Mouse (Mus musculus) midbrain, embryonic 16.5 days (tissue): ENCODE results near the gene Hamp2. TPM values are rescaled to one million over a fixed set of nuclear protein-coding genes. Genes with fewer than 3 reads are reported as not detected.

Source experiments
- ATAC-seq: fragments of 200-750 bp; cut with Nextera tagmentation; 2 replicates; pipeline ENCODE4 v1.8.0; 2017; ENCODE audit warnings: moderate TSS enrichment
- H3K27ac ChIP-seq: fragments of 300-500 bp; sonication (generic); 2 replicates; pipeline ENCODE4 v1.5.1; 2014; ENCODE audit warnings: mild to moderate bottlenecking, low read length, mixed read lengths
- H3K27me3 ChIP-seq: fragments of 300-500 bp; sonication (generic); 2 replicates; pipeline ENCODE4 v1.6.1; 2014; ENCODE audit warnings: low read depth, low read length, mixed read lengths; ENCODE audit not compliant: control insufficient read depth, insufficient read depth
- H3K36me3 ChIP-seq: fragments of 300-500 bp; sonication (generic); 2 replicates; pipeline ENCODE4 v1.6.1; 2014; ENCODE audit warnings: mild to moderate bottlenecking, low read length, moderate library complexity, mixed read lengths; ENCODE audit not compliant: control insufficient read depth, insufficient read depth
- H3K4me1 ChIP-seq: fragments of 300-500 bp; sonication (generic); 2 replicates; pipeline ENCODE4 v1.6.1; 2014; ENCODE audit warnings: mild to moderate bottlenecking, low read length, mixed read lengths; ENCODE audit not compliant: control insufficient read depth, insufficient read depth
- H3K4me2 ChIP-seq: fragments of 300-500 bp; sonication (generic); 2 replicates; pipeline ENCODE4 v1.6.1; 2014; ENCODE audit warnings: mild to moderate bottlenecking, low read length, mixed read lengths
- H3K4me3 ChIP-seq: fragments of 300-500 bp; sonication (generic); 2 replicates; pipeline ENCODE4 v1.5.1; 2014; ENCODE audit warnings: low read depth, mild to moderate bottlenecking, low read length, moderate library complexity, mixed read lengths
- H3K9ac ChIP-seq: fragments of 300-500 bp; sonication (generic); 2 replicates; pipeline ENCODE4 v1.6.1; 2014; ENCODE audit warnings: low read depth, low read length, mixed read lengths
- H3K9me3 ChIP-seq: fragments of 300-500 bp; sonication (generic); replicated peaks from 2 replicates; pipeline ENCODE4 v1.6.1; 2014; ENCODE audit warnings: mild to moderate bottlenecking, low read length, mixed read lengths; ENCODE audit not compliant: control insufficient read depth, poor library complexity, severe bottlenecking
- WGBS: fragments of 180-500 bp; shearing (Covaris S2); extraction: QIAGEN DNeasy Blood & Tissue Kit; methylation state at CpG from one replicate; pipeline ENCODE4 v1.1.7; 2014; 5-methylcytosine and 5-hydroxymethylcytosine counted together
- polyA plus RNA-seq: library from polyadenylated mRNA; unstranded; fragments of >200 nt; fragmentation: Nextera tagmentation; extraction: Ambion mirVana; gene quantifications from 2 replicates; pipeline ENCODE4 v1.2.1, GENCODE M21; 2015

The Hamp2 gene
- polyA plus RNA-seq, 1 experiment from 2014 or later: not detected

DNA sequence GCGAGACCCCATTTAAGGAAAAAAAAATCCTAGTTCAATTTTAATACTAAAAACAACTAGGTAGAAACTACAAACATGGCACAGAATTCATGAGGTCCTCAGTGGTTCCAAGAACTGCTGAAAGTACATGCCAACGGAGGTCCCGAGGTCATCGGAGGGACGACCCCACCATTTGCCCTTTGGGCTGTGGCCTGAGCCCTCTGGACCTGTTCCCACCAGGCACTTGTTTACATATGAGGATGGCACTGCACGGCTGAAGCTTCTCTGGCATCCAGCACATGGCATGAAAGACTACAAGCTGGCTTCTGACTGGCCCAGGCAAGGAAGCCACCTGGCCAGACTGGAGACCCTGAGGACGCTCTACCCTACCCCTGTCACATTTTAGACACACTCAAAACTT lies 39.9 kb upstream of the Hamp2 start:
- Histone ChIP-seq H3K9me3 (no peaks in the 10 kb centered on the region), H3K27me3 (no peaks in the 10 kb centered on the region), H3K4me2 (no peak overlapping the region), H3K27ac (no peak overlapping the region), H3K4me3 (no peak overlapping the region), H3K36me3 (no peaks in the 10 kb centered on the region), H3K4me1 (no peaks in the 10 kb centered on the region), H3K9ac (no peak overlapping the region)
- ATAC-seq: no peak
- 94% methylated on average over 7 of the region's 7 CpGs for WGBS

DNA sequence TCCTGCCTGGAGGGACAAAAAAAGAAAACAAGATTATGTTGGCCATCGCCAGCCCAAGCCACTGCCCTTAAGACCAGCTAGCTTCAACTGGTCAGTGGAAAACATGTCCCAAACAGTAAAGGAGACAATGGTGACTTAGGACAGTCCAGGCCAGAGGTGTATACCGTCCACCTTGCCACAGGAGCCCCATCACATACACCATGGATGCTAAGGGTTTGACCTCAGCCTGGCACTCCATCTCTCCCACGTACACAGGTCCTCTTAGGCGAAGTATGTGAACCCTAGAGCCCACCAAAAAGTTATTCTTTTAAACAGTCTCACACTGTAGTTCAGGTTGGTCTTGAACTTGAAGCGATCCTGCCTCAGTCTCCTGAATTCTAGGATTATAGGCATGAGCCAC lies 38.4 kb upstream of the Hamp2 start:
- ATAC-seq: no peak
- no peak overlapping the region for H3K9ac ChIP-seq
- H3K4me2 ChIP-seq: no peak overlapping the region
- no peaks in the 10 kb centered on the region for H3K9me3 ChIP-seq
- no peaks in the 10 kb centered on the region for H3K36me3 ChIP-seq
- H3K4me1 ChIP-seq: peaks cover 11% of the 10 kb centered on the region
- no peak overlapping the region for H3K27ac ChIP-seq
- 92% methylated on average over 5 of the region's 5 CpGs for WGBS
- no peak overlapping the region for H3K4me3 ChIP-seq
- no peaks in the 10 kb centered on the region for H3K27me3 ChIP-seq

DNA sequence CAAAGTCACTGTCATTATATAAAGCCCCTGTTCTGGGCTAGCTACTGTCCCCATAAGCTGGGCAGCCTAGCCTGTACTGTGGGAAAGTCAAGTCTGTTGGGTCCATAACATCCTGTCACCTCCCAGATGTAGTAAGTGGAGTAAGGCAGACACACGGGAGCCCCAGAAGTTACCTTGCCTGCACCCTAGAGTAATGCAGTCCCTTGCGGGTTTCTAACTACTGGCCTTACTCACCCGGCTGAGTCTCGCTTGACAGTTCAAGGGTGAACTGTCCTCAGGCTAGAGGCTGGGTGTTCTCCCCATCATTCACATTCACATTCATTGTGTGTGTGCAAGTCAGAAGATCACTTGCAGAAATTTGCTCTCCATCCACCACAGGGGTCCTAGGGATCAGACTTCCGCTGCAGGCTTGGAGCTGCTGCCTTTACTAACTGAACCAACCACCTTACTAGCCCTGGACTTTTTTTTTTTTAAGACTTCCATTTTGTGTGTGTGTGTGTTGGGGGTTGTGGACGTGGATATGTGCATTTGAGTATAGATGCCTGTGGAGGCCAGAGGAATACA lies 35.4 kb upstream of the Hamp2 start:
- H3K9me3 ChIP-seq: no peaks in the 10 kb centered on the region

DNA sequence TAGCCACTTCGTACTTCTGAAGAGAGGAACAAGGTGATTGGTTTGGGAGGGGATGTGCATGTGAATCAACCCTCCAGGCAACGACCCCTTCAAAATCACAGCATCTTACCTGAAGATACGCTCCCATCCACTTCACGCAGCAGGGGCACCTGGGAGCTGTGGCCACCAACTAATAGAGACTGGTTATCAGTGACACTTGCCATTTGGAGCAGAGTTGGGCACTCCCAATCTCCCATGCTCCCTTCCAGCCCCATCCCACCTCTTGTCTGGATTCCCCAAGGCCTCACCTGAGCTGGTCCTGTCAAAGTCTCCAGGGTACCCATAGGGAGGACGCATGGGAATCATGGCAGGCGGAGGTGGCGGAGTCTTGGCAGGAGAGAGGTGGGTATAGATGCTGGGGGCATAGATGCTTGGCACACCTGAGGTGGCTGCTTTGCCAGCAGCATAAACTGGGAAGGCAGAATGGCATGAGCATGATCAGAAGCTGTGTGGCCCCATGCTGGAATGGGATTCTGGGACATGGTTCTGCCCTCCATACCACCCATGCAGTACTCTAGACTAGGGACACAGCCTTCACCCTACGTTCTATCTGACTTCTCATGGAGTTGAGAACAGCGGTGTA lies 34.5 kb upstream of the Hamp2 start:
- no peak overlapping the region for H3K4me2 ChIP-seq
- H3K27me3 ChIP-seq: no peaks in the 10 kb centered on the region
- H3K9me3 ChIP-seq: no peaks in the 10 kb centered on the region
- WGBS: 99% methylated on average over 9 of the region's 9 CpGs
- no peak overlapping the region for H3K27ac ChIP-seq
- no peak for ATAC-seq
- H3K4me1 ChIP-seq: peaks cover 24% of the 10 kb centered on the region
- no peak overlapping the region for H3K4me3 ChIP-seq
- peaks cover 11% of the 10 kb centered on the region for H3K36me3 ChIP-seq
- no peak overlapping the region for H3K9ac ChIP-seq

More for the DNA sequence above, 35.4 kb upstream of the Hamp2 start:
- Histone ChIP-seq H3K9ac (no peak overlapping the region), H3K27ac (no peak overlapping the region), H3K4me1 (peaks cover 21% of the 10 kb centered on the region), H3K4me2 (no peak overlapping the region), H3K27me3 (no peaks in the 10 kb centered on the region), H3K4me3 (no peak overlapping the region), H3K36me3 (peaks cover 2% of the 10 kb centered on the region)
- WGBS: 85% methylated on average over 6 of the region's 6 CpGs
- ATAC-seq: no peak

DNA sequence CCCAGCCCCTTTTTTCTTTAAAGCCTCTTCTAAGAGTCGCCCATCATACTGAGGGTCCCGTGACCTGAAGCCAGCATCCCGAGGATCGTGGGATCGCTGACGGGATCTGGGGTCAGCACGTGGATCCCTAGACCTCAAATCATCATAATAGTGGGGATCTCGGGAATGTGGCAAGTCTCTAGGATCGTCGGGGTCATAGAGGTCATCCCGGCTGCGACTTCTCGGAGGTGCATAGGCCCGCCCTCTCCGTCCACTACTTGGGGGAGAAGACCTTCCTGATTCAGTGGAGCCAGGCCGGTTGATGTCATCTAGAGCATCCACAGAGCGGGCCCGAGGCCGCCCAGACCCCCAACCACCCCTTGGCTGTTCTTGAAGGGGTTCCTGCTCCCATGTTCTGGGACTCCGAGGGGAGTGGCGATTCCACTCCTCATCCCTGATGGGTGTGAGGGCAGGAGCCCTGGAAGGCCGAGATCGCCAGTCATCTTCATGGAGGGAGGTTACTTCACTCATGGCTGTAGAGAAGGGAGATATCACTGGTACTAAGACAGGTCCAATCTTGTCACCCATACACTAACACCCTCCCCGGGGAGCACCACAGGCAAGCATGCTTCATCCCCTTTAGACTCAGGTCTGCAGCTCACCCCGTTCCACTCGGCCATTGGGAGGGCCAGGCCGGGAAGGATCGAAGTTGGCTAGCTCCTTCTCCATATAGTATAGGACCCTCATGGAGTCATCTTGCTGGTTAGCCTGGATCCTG lies 33.8 kb upstream of the Hamp2 start:
- peak overlapping the region; percentile 99 for H3K27ac ChIP-seq
- ATAC-seq: no peak
- peaks cover 17% of the 10 kb centered on the region for H3K36me3 ChIP-seq
- H3K4me3 ChIP-seq: peak overlapping the region; percentile 90
- no peaks in the 10 kb centered on the region for H3K27me3 ChIP-seq
- 71% methylated on average over 28 of the region's 28 CpGs for WGBS
- H3K9ac ChIP-seq: peak overlapping the region; percentile 99
- peaks cover 24% of the 10 kb centered on the region for H3K4me1 ChIP-seq
- H3K9me3 ChIP-seq: no peaks in the 10 kb centered on the region
- H3K4me2 ChIP-seq: peak overlapping the region; percentile 87

DNA sequence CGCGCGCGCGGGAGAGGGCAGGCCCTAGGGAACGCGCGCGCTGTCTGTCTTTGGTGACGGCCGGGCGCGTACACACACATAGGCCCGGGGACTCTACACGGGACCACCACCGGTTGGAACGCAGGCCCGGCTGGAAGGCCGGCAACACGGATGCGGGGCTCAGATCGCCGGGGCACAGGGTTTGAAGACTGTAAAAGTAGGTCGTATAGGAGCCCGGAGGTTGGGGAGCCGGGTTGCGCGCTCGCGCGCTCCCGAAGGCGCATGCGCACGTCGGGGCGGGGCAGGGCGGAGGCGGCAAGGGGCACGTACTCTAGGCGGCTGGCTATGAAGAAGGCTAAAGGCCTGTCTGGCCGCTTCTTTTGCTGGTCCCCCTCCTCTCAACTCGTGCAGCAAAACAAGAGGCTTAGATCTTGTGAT lies 32.9 kb upstream of the Hamp2 start:
- ATAC-seq: peak; percentile 59
- WGBS: under 1% methylated on average over 43 of the region's 43 CpGs

DNA sequence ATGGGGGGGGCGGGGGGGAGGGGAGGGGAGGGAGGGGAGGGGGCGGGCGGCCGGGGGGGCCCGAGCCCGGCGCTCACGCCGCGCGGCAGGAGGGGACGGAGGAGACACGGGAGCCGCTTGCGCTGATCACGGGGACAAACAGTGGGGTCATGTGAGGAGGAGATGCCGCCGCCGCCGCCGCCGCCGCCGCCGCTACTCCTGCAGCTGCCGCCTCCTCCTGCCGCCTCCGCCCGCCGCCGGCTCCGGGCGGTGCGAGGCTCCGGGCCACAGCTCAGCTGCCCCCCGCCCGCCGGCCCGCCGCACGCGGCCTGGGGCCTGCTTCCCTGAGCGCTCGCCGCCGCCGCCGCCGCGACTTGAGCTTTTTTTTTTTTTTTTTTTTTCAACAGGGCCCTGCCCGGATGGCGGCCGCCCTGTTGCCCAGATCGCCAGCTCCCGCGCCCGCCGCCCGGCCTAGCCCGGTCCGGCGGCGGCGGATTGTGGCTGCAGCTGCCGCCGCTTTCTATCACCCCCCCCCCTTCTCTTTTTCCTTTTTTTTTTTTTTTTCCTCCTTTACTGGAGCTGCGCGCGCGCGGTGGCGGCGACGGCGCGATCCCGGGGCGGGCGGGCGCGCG lies 32.4 kb upstream of the Hamp2 start, which contains the start of gene Usf2:
Usf2 (minus strand) TSS at position 48 of the 611 bp plus-strand sequence.
- peak within 1 kb of the TSS; percentile 94 for H3K4me2 ChIP-seq
- ATAC-seq: peak; percentile 58
- under 1% methylated on average over 36 of the region's 82 CpGs for WGBS
- peaks cover 24% of the 10 kb centered on the region for H3K4me1 ChIP-seq
- peak within 1 kb of the TSS; percentile 99 for H3K27ac ChIP-seq
- H3K9me3 ChIP-seq: no peaks in the 10 kb centered on the region
- no peaks in the 10 kb centered on the region for H3K27me3 ChIP-seq
- H3K4me3 ChIP-seq: peak within 1 kb of the TSS; percentile 90
- peaks cover 22% of the 10 kb centered on the region for H3K36me3 ChIP-seq
- H3K9ac ChIP-seq: peak within 1 kb of the TSS; percentile 99

More for the DNA sequence above, 32.9 kb upstream of the Hamp2 start:
- Histone ChIP-seq H3K4me2 (peak overlapping the region; percentile 87), H3K36me3 (peaks cover 22% of the 10 kb centered on the region), H3K27ac (peak overlapping the region; percentile 99), H3K9ac (peak overlapping the region; percentile 99), H3K27me3 (no peaks in the 10 kb centered on the region), H3K9me3 (no peaks in the 10 kb centered on the region), H3K4me1 (peaks cover 24% of the 10 kb centered on the region), H3K4me3 (peak overlapping the region; percentile 90)

DNA sequence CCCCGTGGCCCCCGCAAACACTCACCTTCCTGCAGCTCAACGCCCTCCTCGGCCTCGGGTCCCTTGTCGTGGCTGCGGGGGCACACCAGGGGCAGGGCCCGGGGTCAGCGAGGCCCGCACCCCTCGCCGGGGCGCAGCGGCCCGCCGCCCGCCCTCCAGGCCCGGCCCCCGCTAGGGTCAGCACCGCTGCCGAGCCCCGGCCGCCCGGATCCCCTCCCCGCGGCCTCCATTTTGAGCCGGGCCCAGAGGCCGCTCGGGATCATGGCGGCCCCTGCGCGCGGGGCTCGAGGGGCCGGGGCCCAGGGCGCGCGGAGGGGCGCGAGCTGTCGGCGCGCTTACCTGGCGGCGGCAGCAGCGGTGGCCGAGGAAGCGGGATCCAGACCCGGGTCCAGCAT lies 31.9 kb upstream of the Hamp2 start:
- H3K27ac ChIP-seq: peak overlapping the region; percentile 99
- H3K9me3 ChIP-seq: no peaks in the 10 kb centered on the region
- H3K36me3 ChIP-seq: peaks cover 22% of the 10 kb centered on the region
- ATAC-seq: peak; percentile 37
- H3K4me3 ChIP-seq: peak overlapping the region; percentile 90
- H3K4me2 ChIP-seq: peak overlapping the region; percentile 94
- peaks cover 24% of the 10 kb centered on the region for H3K4me1 ChIP-seq
- peak overlapping the region; percentile 99 for H3K9ac ChIP-seq
- H3K27me3 ChIP-seq: no peaks in the 10 kb centered on the region
- WGBS: 0% methylated on average over 24 of the region's 49 CpGs
